Mouse (Mus musculus) stomach, postnatal 0 days (tissue): ENCODE measurements around the gene Ctsz.

Experiments used
- CTCF ChIP-seq: IDR thresholded peaks from 2 replicates; pipeline ENCODE4 v1.5.1; 2016; ENCODE audit warnings: antibody characterized with exemption, low read depth, mild to moderate bottlenecking, moderate library complexity
- EP300 ChIP-seq: optimal IDR thresholded peaks from 2 replicates; pipeline ENCODE3; 2016; ENCODE audit warnings: antibody characterized with exemption

- TF ChIP-seq CTCF (no peak), EP300 (no peak)
These were observed 2.6 kb downstream of the Ctsz start for GRCm38 (mm10) chr2:174436076-174436701.
